Mouse (Mus musculus) lung, postnatal 0 days (tissue): ENCODE data around the gene Cdk5r2.

ENCODE experiments used
- CTCF ChIP-seq: IDR thresholded peaks from 2 replicates; pipeline ENCODE4 v1.5.1; 2016; ENCODE audit warnings: antibody characterized with exemption, mild to moderate bottlenecking
- EP300 ChIP-seq: IDR thresholded peaks from 2 replicates; pipeline ENCODE4 v1.6.1; 2016; ENCODE audit warnings: antibody characterized with exemption, mild to moderate bottlenecking, control low read depth

DNA sequence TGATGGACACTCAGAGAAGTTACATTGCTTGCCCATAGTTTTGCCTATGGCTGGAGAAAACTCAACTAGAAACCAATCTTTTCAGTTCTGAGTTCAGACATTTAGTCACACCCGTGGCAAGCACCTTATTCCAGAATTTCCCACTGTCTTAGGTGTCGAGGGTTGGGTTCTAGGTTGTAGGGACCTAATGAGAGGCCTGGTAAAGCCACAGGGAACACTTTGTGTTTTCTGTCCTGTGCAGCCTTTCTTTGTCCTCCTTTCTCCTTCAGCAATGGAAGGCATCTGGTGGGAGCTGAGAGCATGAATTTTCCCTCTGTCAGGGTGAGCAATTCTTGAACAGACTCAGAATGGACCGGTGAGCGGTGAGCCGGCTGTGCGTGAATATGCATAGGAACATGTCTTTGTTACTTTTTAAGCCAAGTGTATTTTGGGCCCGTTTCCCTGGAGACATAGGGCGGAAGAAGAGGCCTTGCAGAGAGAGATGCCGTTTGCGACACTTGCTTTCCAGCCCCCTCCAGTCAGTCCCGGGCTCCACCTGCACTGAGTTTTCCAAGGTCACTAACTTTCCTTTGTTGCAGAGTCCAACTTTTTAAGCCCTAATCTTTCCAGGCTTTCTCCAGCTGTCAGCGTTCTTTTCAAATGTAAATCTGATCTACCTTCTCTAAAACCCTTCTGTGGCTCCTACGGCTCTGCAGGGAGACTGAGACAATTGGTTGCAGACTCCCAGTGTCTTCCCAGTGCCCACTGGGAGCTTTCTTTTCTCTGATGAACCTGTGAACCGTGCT is 30.0 kb upstream of the Cdk5r2 start:
- TF ChIP-seq EP300: no peak
- no peak for TF ChIP-seq CTCF
